Mouse (Mus musculus) thymus, adult 2 months (tissue): ENCODE measurements at regions not wholly inside any gene's neighbourhood (a gene's known extent, or its start where the extent isn't known, plus 50 kb on each side); places are given as distances from the start of the nearest gene placed in this dataset.

Source experiments
- DNase-seq: peaks from one replicate; pipeline ENCODE4 v3.0.0; 2021
- H3K27ac ChIP-seq: fragments of 200-500 bp; 2 replicates; pipeline ENCODE4 v1.5.1; 2012; ENCODE audit warnings: low read length, control low read depth; ENCODE audit not compliant: control insufficient read depth, insufficient read depth
- H3K27me3 ChIP-seq: fragments of 200-500 bp; 2 replicates; pipeline ENCODE4 v1.6.1; 2012; ENCODE audit warnings: mild to moderate bottlenecking, low read length, moderate library complexity, mixed read lengths; ENCODE audit not compliant: control insufficient read depth, insufficient read depth
- H3K36me3 ChIP-seq: fragments of 200-500 bp; 2 replicates; pipeline ENCODE4 v1.6.1; 2012; ENCODE audit warnings: mild to moderate bottlenecking, low read length, moderate library complexity; ENCODE audit not compliant: control insufficient read depth, insufficient read depth
- H3K4me1 ChIP-seq: fragments of 200-500 bp; replicated peaks from 2 replicates; pipeline ENCODE4 v1.6.1; 2012; ENCODE audit warnings: low read length; ENCODE audit not compliant: control insufficient read depth, insufficient read depth
- H3K4me3 ChIP-seq: fragments of 200-500 bp; 2 replicates; pipeline ENCODE4 v1.5.1; 2012; ENCODE audit warnings: mild to moderate bottlenecking, low read length, control low read depth, moderate library complexity; ENCODE audit not compliant: control insufficient read depth, insufficient read depth
- CTCF ChIP-seq: fragments of 200-500 bp; IDR thresholded peaks from 2 replicates; pipeline ENCODE4 v1.5.1; 2012; ENCODE audit warnings: mild to moderate bottlenecking, control low read depth, low read length, moderate library complexity, borderline replicate concordance; ENCODE audit not compliant: control insufficient read depth, poor library complexity, insufficient read depth; ENCODE audit errors: extremely low read depth
- POLR2A ChIP-seq: fragments of 200-500 bp; IDR thresholded peaks from 2 replicates; pipeline ENCODE4 v1.6.1; 2012; ENCODE audit warnings: mild to moderate bottlenecking, low read length, control low read depth, moderate library complexity; ENCODE audit not compliant: control insufficient read depth, poor library complexity, insufficient read depth; ENCODE audit errors: extremely low read depth
- WGBS: fragments of 180-500 bp; shearing (Covaris S2); methylation state at CpG from one replicate; pipeline ENCODE4 v1.1.7; 2018; 5-methylcytosine and 5-hydroxymethylcytosine counted together

DNA sequence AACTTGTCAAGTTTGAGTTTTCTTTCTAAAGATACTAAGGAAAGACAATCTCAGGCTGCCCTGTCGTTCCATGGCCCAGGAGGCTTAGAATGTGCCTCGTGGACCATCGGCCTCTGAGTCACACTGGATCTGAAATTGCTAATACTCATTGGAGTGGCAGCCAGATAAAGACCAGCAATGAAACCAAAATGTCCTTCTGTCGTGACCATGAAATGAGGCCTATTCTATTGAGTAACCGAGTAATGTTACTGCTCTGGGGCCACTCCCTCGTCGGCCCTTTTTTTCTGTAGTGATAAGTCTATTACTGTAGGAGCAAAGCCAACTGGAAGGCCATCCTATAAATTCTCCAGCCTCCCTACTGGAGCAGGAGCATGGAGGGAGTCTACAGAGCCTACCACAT is 363.9 kb upstream of the Maf start:
- Histone ChIP-seq H3K27me3 (no peaks in the 10 kb centered on the region), H3K36me3 (no peaks in the 10 kb centered on the region), H3K4me1 (no peaks in the 10 kb centered on the region), H3K4me3 (no peak overlapping the region), H3K27ac (no peak overlapping the region)
- DNase-seq = no peak
- 97% methylated on average over 7 of the region's 7 CpGs for WGBS
- TF ChIP-seq CTCF (no peak), POLR2A (no peak)

DNA sequence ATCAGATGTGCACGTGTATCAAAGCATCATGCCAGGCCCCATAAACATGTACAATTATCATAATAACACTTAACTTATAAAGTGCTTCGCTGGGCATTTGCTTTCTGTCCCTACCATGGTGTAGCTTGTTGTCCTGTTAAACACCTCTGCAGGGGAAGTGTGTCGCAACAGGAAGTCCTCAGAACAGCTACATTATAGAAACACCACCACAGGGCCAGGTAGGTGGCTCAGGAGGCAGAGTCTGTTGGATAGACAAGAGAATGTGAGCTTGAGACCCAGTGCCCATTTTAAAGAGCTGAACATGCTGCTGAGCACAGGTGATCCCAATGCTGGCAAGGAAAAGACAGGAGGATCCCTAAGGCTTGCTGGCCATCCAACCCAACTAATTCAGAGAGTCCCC is 361.9 kb upstream of the Maf start:
- H3K4me1 ChIP-seq = no peaks in the 10 kb centered on the region
- TF ChIP-seq CTCF = no peak
- TF ChIP-seq POLR2A = no peak
- no peak overlapping the region for H3K27ac ChIP-seq
- no peak for DNase-seq
- H3K27me3 ChIP-seq = no peaks in the 10 kb centered on the region
- no peak overlapping the region for H3K4me3 ChIP-seq
- 66% methylated on average over 3 of the region's 3 CpGs for WGBS
- H3K36me3 ChIP-seq = no peaks in the 10 kb centered on the region

DNA sequence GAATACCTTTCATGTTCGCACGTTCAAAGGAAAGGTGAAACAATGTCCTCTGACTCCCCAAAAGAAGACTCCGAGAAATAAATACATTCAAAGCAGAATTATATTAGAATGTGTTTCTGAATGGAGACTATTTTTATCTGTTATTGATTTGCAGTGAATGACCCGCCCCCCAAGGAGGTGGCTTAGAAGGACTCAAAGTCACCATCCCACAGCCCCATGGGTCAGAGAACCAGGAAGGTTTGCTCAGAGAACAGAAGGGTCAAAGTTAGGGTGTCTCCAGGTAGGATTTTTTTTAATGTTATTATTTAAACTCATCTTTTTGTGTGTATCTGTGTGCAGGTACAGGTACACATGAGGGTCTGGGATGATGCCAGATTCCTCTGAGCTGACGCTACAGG is 360.4 kb upstream of the Maf start:
- 97% methylated on average over 5 of the region's 5 CpGs for WGBS

DNA sequence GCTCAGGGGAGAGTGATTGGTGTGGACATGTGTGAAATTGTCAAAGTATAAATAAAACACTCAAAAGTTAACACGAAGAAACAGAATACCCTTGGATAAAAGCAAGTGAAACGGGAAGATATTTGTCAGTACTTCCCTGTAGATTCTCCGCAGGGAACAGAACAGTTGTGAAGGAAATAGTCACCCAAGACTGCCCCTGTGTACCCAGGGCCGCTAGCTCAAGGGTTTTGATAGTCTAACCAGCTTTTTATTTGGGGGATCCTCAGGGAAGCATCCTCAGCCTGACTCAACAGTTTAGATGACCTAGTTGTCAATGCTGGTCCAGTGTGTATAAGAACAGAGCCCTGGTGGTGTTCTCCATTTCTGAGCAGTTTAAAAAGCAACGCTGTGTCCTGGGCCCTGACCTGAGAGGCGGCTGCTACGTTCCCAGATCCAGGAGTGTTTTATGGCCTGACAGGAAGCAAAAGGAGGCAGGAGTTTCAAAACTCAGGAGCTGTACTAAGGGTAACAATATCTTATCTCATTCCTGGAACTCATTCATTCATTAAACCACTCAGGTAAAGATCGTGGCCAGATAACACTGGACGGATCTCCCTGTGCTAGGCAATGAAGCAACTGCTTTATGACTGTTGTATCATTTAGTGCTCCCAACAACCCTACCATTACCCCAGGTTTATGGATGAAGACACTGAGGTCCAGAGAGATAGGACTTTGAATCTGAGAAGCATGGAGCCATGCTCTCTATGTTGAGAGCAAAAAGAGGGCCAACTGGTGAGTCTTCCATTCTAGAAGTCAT is 359.8 kb upstream of the Maf start:
- TF ChIP-seq CTCF (no peak), POLR2A (no peak)
- no peak overlapping the region for H3K4me3 ChIP-seq
- WGBS = 89% methylated on average over 9 of the region's 9 CpGs
- no peaks in the 10 kb centered on the region for H3K27me3 ChIP-seq
- H3K27ac ChIP-seq = no peak overlapping the region
- no peaks in the 10 kb centered on the region for H3K36me3 ChIP-seq
- DNase-seq = no peak
- H3K4me1 ChIP-seq = no peaks in the 10 kb centered on the region

More for the DNA sequence above, 360.4 kb upstream of the Maf start:
- H3K4me1 ChIP-seq = no peaks in the 10 kb centered on the region
- TF ChIP-seq CTCF (no peak), POLR2A (no peak)
- H3K4me3 ChIP-seq = no peak overlapping the region
- DNase-seq = no peak
- H3K36me3 ChIP-seq = no peaks in the 10 kb centered on the region
- no peak overlapping the region for H3K27ac ChIP-seq
- H3K27me3 ChIP-seq = no peaks in the 10 kb centered on the region

DNA sequence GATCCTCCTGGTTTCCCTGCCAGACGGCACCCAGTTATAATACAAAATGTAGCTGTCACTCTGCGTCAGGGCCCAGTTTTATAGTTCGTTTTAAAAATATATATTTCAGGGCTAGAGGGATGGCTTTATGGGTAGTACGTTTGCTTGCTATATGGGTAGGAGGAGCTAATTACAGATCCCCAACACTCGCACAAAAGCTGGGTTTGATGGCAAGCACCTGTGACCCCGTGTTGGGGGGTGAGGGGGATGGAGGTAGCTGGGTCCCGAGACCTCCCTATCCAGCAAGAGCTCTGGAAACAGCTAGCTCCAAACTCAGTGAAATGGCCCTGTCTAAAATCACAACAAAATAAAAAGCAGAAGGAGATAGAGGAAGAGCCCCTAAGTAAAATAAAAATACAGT is 358.3 kb upstream of the Maf start:
- 98% methylated on average over 7 of the region's 7 CpGs for WGBS
- no peak for DNase-seq
- Histone ChIP-seq H3K27me3 (no peaks in the 10 kb centered on the region), H3K4me3 (no peak overlapping the region), H3K27ac (no peak overlapping the region), H3K4me1 (no peaks in the 10 kb centered on the region), H3K36me3 (no peaks in the 10 kb centered on the region)
- no peak for TF ChIP-seq POLR2A
- TF ChIP-seq CTCF = no peak

DNA sequence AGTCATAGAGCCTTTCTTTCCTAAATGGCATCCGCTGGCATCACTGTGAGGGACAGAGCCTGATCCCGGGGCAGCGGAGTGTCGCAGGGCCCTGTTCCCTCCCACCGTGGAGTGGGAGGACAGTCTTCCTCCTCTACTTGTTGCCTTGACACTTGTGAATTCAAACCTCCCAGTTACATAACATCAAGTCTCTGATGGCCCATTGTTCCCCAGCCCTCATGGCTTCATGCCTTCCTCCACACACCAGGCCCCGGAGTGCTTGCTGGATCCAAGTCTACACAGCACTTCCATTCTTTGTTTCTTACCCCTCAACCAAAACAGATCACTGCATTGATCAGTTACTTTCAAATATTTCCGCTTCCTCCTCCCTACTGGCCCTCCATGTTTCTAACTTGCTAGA is 357.7 kb upstream of the Maf start:
- WGBS = 97% methylated on average over 7 of the region's 7 CpGs
- Histone ChIP-seq H3K27ac (no peak overlapping the region), H3K27me3 (no peaks in the 10 kb centered on the region), H3K36me3 (no peaks in the 10 kb centered on the region), H3K4me1 (no peaks in the 10 kb centered on the region), H3K4me3 (no peak overlapping the region)
- no peak for DNase-seq
- TF ChIP-seq POLR2A = no peak
- TF ChIP-seq CTCF = no peak
